Mouse (Mus musculus): ENCODE data around the gene Mgll. TPM values are rescaled to one million over a fixed set of nuclear protein-coding genes. Genes with fewer than 3 reads are reported as not detected.
A peak's percentile ranks its signal among the peaks of the same experiment; 100 is the strongest.

Mgll gene
- polyA plus RNA-seq, 1 experiment from 2014 or later, result 75.9 TPM

GRCm38 (mm10) chr6:88842731-88843151, 118.5 kb downstream of the Mgll start:
- H3K9ac ChIP-seq, result peak overlapping the region; percentile 86
- peak overlapping the region; percentile 95 for H3K4me2 ChIP-seq (replicated peaks)
- peak overlapping the region; percentile 79 for H3K4me3 ChIP-seq (replicated peaks)
- peak; percentile 2 for ATAC-seq
- under 1% methylated on average over 32 of the region's 32 CpGs for WGBS
- H3K9me3 ChIP-seq, result no peaks in the 10 kb centered on the region
- H3K4me1 ChIP-seq (replicated peaks), result peaks cover 19% of the 10 kb centered on the region
- 0 out of 2 replicates have a peak, but pooled peaks cover 2% of the 10 kb centered on the region for H3K36me3 ChIP-seq
- H3K27ac ChIP-seq, result peak overlapping the region; percentile 84
- H3K27me3 ChIP-seq (replicated peaks), result no peaks in the 10 kb centered on the region

- Histone ChIP-seq H3K27me3 (replicated peaks) (no peaks in the 10 kb centered on the region), H3K4me3 (replicated peaks) (peak overlapping the region; percentile 79), H3K36me3 (0 out of 2 replicates have a peak, but pooled peaks cover 2% of the 10 kb centered on the region), H3K27ac (no peak overlapping the region), H3K9me3 (no peaks in the 10 kb centered on the region), H3K4me1 (replicated peaks) (peaks cover 19% of the 10 kb centered on the region), H3K9ac (0 out of 2 replicates have a peak overlapping the region, but pooled peaks have one; percentile 86), H3K4me2 (replicated peaks) (peak overlapping the region; percentile 95)
- 70% methylated on average over 7 of the region's 7 CpGs for WGBS
- ATAC-seq, result no peak
These were observed 119.0 kb downstream of the Mgll start for GRCm38 (mm10) chr6:88843241-88843640.

- Histone ChIP-seq H3K4me2 (replicated peaks) (0 out of 2 replicates have a peak overlapping the region, but pooled peaks have one; percentile 95), H3K4me3 (replicated peaks) (no peak overlapping the region), H3K4me1 (replicated peaks) (peaks cover 19% of the 10 kb centered on the region), H3K36me3 (no peaks in the 10 kb centered on the region), H3K27me3 (replicated peaks) (no peaks in the 10 kb centered on the region), H3K27ac (no peak overlapping the region), H3K9ac (no peak overlapping the region), H3K9me3 (no peaks in the 10 kb centered on the region)
- ATAC-seq, result no peak
- 83% methylated on average over 9 of the region's 9 CpGs for WGBS
These were observed 119.8 kb downstream of the Mgll start for GRCm38 (mm10) chr6:88843781-88844725.

GRCm38 (mm10) chr6:88844901-88845565, 120.8 kb downstream of the Mgll start:
- no peak overlapping the region for H3K27ac ChIP-seq

GRCm38 (mm10) chr6:88847571-88847970, 123.4 kb downstream of the Mgll start:
- Histone ChIP-seq H3K4me1 (replicated peaks) (peaks cover 10% of the 10 kb centered on the region; the same call in 1 of the 2 replicates), H3K9me3 (no peaks in the 10 kb centered on the region)
- no peak for ATAC-seq

More at GRCm38 (mm10) chr6:88844901-88845565, 120.8 kb downstream of the Mgll start:
- no peaks in the 10 kb centered on the region for H3K27me3 ChIP-seq (replicated peaks)
- H3K36me3 ChIP-seq, result no peaks in the 10 kb centered on the region
- H3K4me3 ChIP-seq (replicated peaks), result no peak overlapping the region
- H3K9ac ChIP-seq, result no peak overlapping the region
- no peaks in the 10 kb centered on the region for H3K9me3 ChIP-seq
- peaks cover 19% of the 10 kb centered on the region for H3K4me1 ChIP-seq (replicated peaks)
- no peak for ATAC-seq
- no peak overlapping the region for H3K4me2 ChIP-seq (replicated peaks)
- WGBS, result 87% methylated on average over 7 of the region's 7 CpGs

GRCm38 (mm10) chr6:88849270-88849669, 125.1 kb downstream of the Mgll start:
- Histone ChIP-seq H3K4me1 (replicated peaks) (no peaks in the 10 kb centered on the region), H3K36me3 (no peaks in the 10 kb centered on the region), H3K4me2 (replicated peaks) (no peak overlapping the region), H3K9ac (no peak overlapping the region), H3K27me3 (replicated peaks) (no peaks in the 10 kb centered on the region), H3K27ac (no peak overlapping the region), H3K9me3 (no peaks in the 10 kb centered on the region), H3K4me3 (replicated peaks) (no peak overlapping the region)
- no peak for ATAC-seq
- 60% methylated on average over 4 of the region's 4 CpGs for WGBS

More at GRCm38 (mm10) chr6:88847571-88847970, 123.4 kb downstream of the Mgll start:
- no peaks in the 10 kb centered on the region for H3K36me3 ChIP-seq
- H3K27ac ChIP-seq, result no peak overlapping the region
- no peak overlapping the region for H3K9ac ChIP-seq
- no peak overlapping the region for H3K4me3 ChIP-seq (replicated peaks)
- no peak overlapping the region for H3K4me2 ChIP-seq (replicated peaks)
- 70% methylated on average over 2 of the region's 2 CpGs for WGBS
- H3K27me3 ChIP-seq (replicated peaks), result no peaks in the 10 kb centered on the region

- no peak overlapping the region for H3K4me3 ChIP-seq (replicated peaks)
- no peak overlapping the region for H3K27ac ChIP-seq
- ATAC-seq, result no peak
- no peaks in the 10 kb centered on the region for H3K4me1 ChIP-seq (replicated peaks)
- H3K36me3 ChIP-seq, result no peaks in the 10 kb centered on the region
- no peak overlapping the region for H3K9ac ChIP-seq
- no peaks in the 10 kb centered on the region for H3K27me3 ChIP-seq (replicated peaks)
- 90% methylated on average over 7 of the region's 7 CpGs for WGBS
- H3K4me2 ChIP-seq (replicated peaks), result no peak overlapping the region
- H3K9me3 ChIP-seq, result no peaks in the 10 kb centered on the region
These were observed 125.8 kb downstream of the Mgll start for GRCm38 (mm10) chr6:88850034-88850433.

GRCm38 (mm10) chr6:88854509-88854908, 130.3 kb downstream of the Mgll start:
- Histone ChIP-seq H3K4me2 (replicated peaks) (no peak overlapping the region), H3K27ac (no peak overlapping the region), H3K27me3 (replicated peaks) (no peaks in the 10 kb centered on the region), H3K9me3 (no peaks in the 10 kb centered on the region), H3K4me3 (replicated peaks) (no peak overlapping the region), H3K36me3 (no peaks in the 10 kb centered on the region), H3K9ac (no peak overlapping the region), H3K4me1 (replicated peaks) (no peaks in the 10 kb centered on the region)
- WGBS, result 82% methylated on average over 5 of the region's 5 CpGs
- ATAC-seq, result no peak

- Histone ChIP-seq H3K4me2 (replicated peaks) (no peak overlapping the region), H3K9ac (no peak overlapping the region), H3K27ac (no peak overlapping the region), H3K4me1 (replicated peaks) (no peaks in the 10 kb centered on the region), H3K9me3 (no peaks in the 10 kb centered on the region), H3K27me3 (replicated peaks) (no peaks in the 10 kb centered on the region), H3K36me3 (no peaks in the 10 kb centered on the region), H3K4me3 (replicated peaks) (no peak overlapping the region)
- WGBS, result 28% methylated on average over 5 of the region's 5 CpGs
- ATAC-seq, result peak; percentile 37; the same call in 1 of the 2 replicates
These were observed 131.4 kb downstream of the Mgll start for GRCm38 (mm10) chr6:88855636-88856035.

GRCm38 (mm10) chr6:88857249-88857648, 133.0 kb downstream of the Mgll start:
- Histone ChIP-seq H3K36me3 (no peaks in the 10 kb centered on the region), H3K4me3 (replicated peaks) (no peak overlapping the region), H3K4me1 (replicated peaks) (no peaks in the 10 kb centered on the region), H3K9ac (0 out of 2 replicates have a peak overlapping the region, but pooled peaks have one; percentile 20), H3K9me3 (no peaks in the 10 kb centered on the region), H3K27ac (no peak overlapping the region), H3K4me2 (replicated peaks) (no peak overlapping the region), H3K27me3 (replicated peaks) (no peaks in the 10 kb centered on the region)
- WGBS, result 33% methylated on average over 9 of the region's 9 CpGs
- peak; percentile 46; the same call in 1 of the 2 replicates for ATAC-seq

GRCm38 (mm10) chr6:88857830-88858229, 133.6 kb downstream of the Mgll start:
- 83% methylated on average over 6 of the region's 6 CpGs for WGBS
- ATAC-seq, result no peak
- H3K27ac ChIP-seq, result no peak overlapping the region

GRCm38 (mm10) chr6:88858341-88858740, 134.1 kb downstream of the Mgll start:
- no peaks in the 10 kb centered on the region for H3K36me3 ChIP-seq
- WGBS, result 74% methylated on average over 7 of the region's 7 CpGs
- no peak for ATAC-seq
- H3K27ac ChIP-seq, result no peak overlapping the region
- no peaks in the 10 kb centered on the region for H3K4me1 ChIP-seq (replicated peaks)
- H3K9ac ChIP-seq, result no peak overlapping the region
- no peaks in the 10 kb centered on the region for H3K9me3 ChIP-seq
- H3K27me3 ChIP-seq (replicated peaks), result no peaks in the 10 kb centered on the region
- no peak overlapping the region for H3K4me2 ChIP-seq (replicated peaks)
- no peak overlapping the region for H3K4me3 ChIP-seq (replicated peaks)

More at GRCm38 (mm10) chr6:88857830-88858229, 133.6 kb downstream of the Mgll start:
- no peaks in the 10 kb centered on the region for H3K4me1 ChIP-seq (replicated peaks)
- H3K36me3 ChIP-seq, result no peaks in the 10 kb centered on the region
- no peaks in the 10 kb centered on the region for H3K9me3 ChIP-seq
- no peak overlapping the region for H3K9ac ChIP-seq
- H3K4me2 ChIP-seq (replicated peaks), result no peak overlapping the region
- no peaks in the 10 kb centered on the region for H3K27me3 ChIP-seq (replicated peaks)
- H3K4me3 ChIP-seq (replicated peaks), result no peak overlapping the region

Data from intestine, embryonic 15.5 days (tissue).